Mouse (Mus musculus): ENCODE data around the gene Fat3. TPM values are rescaled to one million over a fixed set of nuclear protein-coding genes. Genes with fewer than 3 reads are reported as not detected.

Fat3 gene
- total RNA-seq (2021) = 1 to 10 TPM; 3.0 to 3.7 TPM

DNA sequence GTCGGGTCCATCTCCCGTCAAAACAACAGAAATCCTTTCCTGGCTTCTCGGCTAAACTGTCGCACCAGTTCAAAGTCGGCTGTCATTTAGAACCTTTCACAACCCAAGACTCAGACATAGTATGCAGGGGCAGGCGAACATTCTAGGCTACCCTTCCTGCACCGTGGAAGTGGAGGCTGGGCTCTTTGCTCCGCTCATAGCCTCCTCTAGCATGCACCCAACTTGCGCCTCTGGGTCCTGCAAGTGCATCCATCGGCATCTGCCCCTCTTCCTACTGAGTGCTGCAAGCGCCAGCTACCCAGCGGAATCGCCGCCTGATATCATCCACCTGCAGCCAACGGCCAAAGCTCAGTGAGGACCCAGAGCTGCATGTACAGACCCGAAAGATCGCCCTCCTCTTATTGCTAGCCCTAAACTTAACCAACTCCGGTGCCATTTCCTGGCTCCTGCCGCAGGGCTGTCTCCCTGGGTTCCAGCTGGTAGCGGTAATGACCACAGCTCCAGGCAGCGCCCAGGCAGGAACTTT is at the start of gene Fat3:
TSS of gene Fat3 (minus strand) at position 100 of the 526 bp plus-strand sequence.
- peak; percentile 9 for DNase-seq

DNA sequence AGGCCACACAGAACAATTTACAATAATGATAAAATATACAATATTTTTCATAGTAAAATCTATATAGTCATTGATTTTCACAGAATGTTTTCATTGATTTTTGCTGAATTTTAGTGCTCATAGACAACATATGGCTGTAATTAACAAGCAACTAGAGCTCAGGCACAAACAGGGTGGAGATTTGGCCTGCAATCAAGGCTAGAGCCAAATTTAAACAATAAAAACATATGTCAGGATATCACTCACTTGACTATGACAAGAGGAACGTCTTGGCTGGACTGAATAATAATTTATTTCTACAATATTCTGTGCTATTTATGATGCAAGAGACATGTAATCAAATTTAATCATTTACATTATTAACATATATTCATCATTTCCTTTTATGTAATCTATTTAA is 31.8 kb upstream of the Fat3 start:
- DNase-seq = no peak

DNA sequence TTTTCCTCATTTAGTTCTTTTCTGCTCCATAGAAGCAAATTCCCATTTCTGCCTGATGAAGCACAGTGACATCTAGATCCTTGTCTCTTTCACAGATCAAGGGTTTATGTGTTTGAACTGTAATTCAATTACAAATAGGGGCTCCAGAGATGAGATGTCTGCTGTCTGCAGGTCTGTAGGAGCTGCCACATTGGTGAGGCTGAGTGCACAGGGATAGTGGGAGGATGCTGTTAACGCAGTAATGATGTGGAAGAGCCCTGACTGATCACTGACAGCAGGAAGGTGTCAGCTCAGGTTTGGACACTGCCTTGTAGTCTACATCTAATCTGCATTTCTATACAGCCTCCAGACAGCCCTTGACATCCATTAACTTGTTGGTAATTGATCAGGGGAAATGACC is 16.5 kb upstream of the Fat3 start:
- no peak for DNase-seq

DNA sequence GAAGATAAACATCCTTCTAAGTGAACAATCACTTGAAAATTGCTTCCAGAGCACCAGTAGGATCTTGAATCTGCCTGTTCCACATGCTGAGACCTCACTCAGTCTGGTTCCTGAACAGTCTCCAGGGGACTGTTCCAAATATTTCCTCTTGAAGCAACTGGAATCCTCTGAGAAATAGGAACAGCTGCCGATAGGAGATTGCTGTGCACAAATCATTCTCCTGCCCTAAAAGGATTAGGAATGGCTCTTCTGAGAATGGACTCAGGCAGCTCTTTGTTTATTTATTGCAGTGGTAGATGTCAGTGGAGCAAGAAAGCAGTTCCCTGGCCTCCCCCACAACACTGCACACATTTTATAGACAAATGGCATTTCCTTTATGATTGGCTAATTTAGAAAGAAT is 10.9 kb upstream of the Fat3 start:
- DNase-seq = no peak

DNA sequence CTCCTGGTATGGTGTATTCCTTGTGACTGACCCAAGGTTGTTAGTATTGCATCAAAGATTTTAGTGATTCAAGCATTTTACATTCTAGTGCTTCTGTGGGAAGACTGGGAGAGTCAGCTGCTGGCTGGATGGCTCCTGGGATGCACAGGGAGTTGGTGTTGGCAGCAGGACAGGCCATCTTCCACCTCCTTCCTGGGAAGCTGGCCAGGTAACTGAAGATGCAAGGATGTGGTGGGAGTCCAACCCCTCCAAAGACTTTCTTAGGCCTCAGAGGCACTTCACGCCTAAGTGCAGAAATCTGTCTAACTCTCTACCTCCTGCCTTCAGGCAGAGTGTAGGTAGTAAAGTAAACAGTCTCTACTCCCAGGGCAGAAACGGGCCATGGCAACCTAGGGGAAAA is 2.7 kb upstream of the Fat3 start:
- no peak for DNase-seq

DNA sequence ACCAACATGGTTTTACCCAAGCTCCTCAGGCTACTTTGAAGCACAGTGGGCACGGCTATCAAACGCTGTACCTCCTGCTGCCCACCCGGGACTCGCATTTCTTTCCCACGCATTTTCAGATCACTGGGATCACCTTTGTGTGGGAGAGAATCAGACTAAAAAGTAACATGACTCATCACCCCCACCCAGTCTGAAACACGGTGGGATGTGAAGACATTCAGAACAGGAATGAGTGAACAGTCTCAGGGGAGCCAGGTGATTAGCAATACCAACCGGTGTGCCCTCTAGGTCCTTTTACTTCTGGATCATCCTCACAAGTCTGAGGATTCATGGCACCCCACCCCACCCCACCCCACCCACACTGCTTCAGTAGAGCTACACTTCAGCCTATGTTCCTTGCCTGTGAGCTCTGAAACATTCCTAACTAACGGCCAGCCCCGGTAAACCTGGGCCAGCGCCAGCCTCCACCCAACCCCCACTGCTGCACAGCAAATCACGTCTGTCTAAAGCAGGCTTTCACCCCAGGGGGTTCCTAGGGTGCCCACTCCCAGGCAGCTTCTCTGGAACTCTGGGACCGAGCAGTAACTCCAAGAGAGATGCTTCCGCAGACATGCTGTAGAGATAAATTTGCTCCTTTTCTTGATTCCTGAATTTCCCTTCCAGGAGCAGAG is 1.7 kb upstream of the Fat3 start:
- DNase-seq = peak; percentile 20

DNA sequence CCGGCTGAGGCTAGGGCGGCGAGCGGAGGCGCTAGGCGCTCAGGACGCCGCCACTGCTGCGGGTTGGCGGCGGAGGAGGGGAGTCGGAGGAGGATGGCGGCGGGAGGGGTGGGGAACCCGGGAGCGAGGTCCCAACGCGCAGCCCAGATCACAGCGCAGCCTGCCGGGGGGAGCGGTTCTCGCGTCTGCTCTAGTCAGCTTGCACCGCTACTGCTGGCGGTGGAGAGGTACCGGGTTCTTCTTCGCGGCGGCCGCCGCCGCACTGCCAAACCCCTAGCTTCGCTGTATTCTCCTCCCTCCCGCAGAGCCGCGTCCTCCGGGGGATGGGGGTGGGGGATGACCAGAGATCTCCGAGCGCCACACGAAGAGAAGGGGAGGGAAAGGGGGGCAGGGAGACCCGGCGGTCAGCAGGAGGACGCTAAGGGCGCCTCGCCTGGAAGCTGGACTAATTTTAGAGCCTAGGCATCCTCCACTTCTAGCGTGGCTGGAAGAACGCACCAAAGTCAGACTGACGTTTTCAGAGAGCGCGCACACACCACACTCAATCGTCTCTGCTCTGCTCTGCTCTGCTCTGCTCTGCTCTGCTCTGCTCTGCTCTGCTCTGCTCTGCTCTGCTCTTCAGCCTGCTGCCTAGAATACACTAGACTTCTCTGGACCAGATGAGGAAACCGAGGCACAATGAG is 1.0 kb upstream of the Fat3 start:
- DNase-seq = peak; percentile 73

DNA sequence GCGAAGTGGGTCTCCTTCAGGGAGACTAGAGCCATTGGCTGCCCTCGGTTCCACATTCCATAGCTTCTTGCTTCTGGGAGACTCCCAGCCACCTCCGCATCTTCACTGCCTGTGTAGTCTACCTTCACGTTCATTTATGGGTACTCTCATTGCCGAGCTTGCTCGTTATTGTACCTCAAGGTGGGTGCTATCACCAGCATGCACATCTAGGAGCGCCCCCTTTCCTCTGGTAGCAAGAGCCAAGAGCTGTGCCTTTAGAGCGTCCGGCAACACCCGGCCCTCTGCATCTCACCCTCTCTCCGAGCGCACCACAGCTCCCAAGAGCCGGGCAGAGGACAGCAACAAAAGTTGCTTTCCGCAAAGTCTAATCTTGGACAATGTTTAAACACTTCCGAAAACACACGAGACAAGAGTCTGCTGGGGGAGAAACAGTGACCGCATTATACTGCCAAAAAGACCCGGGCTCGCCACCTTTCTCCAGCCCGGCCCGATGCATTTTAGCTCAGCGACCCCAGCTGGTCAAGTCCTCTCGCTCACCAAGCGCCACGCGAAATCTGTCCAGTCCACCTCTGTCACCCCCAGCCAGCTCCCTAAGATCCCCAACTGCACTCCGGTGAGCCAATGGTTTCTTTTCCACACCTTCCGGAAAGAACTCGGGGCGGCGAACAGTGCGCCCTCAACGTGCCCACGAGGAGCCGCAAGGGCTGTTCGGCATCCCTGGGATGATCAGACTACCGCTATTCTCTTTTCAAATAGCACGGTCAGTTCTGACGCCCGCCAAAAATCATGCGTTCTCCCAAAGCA is 501 bp downstream of the Fat3 start:
- peak; percentile 55 for DNase-seq

DNA sequence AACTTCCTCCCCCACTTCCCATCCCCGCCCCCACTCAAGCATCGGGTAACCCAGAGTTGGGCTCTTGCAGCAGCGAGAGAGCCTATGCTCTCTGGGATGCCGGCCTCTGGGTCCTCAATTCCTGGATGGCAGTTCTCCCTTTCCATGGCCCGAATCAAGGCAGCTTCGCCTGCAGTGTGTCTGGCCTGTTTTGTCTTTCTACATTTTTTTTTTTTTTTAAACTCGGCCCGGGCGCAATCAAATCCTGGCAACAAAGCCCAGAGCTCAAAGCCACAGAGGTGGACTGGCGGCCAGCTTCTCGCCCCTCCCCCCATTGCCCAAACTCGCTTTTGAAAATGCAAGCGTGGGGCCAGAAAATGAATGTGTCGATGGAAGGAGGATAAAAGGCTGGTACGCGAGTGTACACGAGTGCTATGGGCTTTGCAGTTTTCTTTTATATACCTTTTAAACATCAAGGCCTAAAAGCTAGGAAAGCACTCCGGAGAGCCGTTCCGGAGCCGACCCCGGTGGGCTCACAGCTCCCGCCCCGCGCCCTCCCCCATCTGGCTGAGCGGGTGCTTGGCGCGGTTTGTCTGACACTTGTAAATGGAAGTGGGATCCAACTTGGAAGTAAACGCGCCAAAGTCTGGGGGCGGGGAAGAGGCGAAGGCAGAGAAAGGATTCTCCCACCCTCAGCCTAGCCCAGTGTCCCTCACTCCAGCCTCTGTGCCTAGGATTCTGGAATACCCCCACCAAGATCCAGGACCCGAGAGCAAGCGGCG is 1.3 kb downstream of the Fat3 start:
- peak; percentile 35 for DNase-seq

DNA sequence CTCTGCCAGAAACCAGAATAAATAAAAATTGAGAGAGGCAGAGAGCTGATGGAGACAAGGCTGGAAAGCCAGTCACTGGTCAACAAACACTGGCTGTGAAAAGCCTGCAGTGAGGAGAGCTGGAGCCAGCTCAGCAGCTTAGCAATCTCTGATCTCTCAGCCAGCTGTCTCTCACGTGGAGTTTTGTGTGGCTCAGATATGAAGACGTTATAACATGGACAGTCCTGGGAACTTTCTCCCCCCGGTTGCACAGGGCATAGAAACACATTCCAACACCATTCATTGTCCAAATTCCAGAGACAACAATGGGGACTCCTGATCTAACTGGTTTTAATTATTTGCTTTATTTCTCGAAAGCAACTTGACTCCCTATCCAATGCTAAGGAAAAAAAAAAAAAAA is 2.2 kb downstream of the Fat3 start:
- DNase-seq = no peak

DNA sequence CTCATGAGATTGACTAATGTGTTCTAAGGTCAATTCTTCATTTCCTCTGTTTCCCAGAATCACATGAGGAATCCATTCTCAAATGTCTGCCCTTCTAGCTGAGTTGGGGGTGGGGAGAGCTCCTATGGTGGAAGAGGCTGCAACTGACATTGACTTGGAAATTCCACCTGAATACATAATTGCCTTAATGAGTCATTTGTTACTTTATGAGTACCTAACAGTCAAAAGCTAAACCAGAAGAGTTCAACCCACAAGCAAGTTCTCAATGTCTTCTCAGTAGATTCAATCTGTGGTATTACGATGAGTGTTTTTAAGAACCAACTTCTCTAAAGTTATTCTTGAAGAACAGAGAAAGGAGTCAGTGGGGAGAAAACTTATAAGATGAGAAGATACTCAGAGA is 3.7 kb downstream of the Fat3 start:
- DNase-seq = no peak

DNA sequence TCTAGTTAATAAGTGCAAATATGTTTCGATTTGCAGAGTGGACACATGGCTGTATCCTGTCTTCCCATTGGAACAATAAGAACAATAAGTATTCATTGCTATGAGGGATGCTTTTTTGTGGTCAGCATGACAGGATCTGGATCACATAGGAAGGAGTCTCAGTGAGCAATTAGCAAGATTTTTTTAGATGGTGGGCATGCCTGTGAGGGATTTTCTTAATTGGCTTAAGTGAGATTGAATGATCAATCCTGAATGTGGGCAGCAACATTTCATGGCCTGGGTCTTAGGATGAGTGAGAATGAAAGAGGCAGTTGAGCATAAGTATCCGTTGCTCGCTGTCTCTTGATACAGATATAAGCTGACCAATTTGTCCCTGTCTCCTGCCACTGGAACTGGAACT is 4.8 kb downstream of the Fat3 start:
- no peak for DNase-seq

DNA sequence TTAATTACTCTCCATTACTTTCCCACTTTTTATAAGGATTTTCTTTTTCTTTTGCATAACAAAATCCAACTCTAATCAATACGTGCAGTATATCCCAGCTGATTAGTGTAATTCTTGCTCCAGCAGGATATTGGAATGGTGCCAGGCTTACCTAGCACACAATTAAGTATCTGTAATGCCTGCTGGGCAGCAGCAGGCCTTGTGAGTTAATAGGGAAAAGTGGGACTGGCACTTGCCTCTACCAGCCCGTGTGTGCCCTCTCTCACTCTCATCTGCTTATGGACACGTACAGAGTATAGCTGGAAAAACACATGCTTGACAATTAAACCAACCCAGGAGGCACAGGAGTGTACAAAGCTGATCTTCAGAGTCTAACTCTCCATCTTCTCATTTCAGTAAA is 11.4 kb downstream of the Fat3 start:
- no peak for DNase-seq

DNA sequence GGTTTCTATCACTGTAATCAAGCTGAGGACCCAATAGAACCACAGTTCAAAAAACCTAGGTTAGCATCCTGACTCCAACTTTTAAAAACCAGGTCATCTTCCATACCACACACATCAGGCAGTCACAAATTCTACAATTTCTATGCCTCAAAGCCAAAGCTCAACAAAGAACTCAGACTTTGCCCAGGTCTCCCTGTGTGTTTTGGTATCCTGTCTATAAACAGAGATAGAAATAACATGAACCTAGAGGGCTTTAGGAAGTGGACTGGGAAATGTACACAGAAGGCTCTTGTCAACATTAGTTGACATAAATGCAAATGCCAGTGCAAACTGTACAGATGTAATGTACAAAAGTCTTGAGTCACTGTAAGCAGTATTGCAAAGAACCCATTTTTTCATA is 13.5 kb downstream of the Fat3 start:
- DNase-seq = no peak

DNA sequence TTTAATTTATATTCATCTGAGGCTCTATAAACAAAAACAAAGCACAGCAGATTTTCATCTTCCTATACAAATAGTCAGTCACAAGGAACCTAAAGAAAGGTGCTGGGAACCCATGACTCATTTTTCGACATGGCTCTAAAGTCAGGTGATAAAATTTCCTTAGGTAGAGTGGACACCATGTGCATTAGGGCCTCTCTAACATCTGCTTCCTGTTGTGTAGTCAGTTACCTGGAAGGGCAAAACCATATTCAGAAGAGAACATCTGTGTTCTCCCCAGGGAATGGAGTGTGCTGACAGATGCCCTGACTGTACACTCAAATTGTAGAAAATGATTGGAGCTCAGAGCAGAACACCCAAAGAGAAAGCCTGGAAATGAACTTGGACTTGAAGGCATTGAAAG is 14.9 kb downstream of the Fat3 start:
- no peak for DNase-seq

DNA sequence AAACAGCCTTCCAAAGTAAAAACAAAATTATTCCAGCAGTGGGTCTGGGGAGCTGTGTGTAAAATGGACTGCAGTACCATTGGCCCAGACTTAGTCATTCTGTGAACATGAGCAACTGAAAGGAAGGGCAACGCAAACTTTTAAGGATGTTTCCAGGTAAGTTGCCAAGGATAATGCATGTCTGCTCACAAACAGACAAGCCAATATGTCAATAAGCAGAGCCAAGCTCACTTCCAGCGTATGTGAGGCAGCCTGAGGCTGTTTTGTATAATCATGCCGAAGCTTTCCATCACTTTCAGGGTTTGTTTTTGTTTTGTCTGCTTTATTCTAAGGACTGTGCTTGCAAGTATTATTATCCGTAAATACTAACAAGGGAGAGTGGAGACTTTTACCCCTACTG is 15.9 kb downstream of the Fat3 start:
- no peak for DNase-seq

DNA sequence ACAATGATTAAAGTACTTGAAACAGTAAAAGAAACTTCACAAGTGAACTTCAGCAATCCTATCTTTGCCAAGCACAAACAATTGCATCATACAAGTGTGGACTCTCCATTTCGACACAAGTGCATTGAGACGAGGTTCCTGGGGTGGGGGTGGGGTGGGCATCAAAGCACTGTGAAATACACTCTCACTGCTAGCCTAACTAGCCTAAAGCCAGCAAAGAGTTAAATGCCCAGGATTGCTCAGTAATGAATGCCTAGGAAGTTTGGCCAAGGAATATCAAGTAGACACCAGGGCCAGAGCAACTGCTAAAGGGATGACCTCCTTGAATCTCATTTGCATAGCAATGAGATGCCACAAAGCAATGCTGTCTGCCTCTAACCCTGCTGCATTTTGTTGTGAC is 16.3 kb downstream of the Fat3 start:
- DNase-seq = no peak

DNA sequence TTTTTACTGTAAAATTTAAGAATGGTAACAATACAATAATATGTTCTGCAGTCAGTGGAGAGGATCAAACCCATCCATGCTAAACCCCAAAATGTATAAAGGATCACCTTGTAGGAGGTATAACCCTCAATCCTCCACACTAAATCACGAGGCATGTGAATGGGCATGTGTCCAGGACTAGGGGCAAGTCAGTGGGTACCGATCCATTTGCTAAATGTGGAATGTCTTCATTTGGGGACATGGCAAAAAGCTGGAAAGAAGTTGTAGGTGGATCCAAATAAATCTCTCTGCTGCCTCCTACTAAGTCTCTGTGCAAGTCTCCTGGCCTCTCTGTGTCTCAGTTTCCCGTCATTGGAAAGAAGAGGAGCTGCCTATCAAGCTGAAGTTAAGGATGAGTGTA is 39.6 kb downstream of the Fat3 start:
- DNase-seq = no peak

DNA sequence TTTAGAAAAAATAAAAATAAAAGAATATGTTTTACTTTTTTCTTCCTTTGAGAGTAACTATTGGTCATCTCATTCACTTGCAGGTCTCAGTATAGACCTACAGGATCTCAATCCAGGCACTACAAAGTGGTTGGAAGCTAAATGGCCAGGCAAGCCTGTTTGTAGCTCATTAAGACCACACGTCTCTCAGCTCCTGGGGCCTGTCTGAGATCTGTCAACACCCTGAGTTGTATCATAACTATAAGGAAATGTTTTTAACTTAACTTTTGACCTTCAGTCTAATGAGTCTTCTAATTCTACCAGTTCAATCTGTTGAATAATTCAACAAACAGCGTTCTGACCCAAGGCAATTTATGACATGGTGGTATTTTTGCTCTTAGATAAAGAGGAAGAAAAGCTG is 40.5 kb downstream of the Fat3 start:
- no peak for DNase-seq

DNA sequence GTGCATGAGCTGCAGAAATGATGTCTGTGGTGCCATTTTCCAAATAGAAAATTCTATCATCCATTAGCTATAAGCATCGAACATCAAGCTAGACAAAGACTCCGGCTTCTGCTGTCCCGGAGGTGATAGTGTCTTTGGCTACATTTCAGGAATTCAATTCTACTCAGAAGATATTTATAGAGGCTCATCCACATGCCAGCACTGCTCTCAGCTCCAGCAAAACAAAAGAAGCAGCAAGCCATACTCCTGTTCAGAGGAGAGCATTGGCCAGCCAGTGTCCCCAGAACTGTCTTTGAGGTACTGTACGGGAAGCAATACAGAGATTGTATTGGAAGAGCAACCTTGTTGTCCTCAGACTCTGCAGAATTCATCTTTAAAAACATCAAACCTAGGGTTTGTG is 59.2 kb downstream of the Fat3 start:
- DNase-seq = peak; percentile 18

DNA sequence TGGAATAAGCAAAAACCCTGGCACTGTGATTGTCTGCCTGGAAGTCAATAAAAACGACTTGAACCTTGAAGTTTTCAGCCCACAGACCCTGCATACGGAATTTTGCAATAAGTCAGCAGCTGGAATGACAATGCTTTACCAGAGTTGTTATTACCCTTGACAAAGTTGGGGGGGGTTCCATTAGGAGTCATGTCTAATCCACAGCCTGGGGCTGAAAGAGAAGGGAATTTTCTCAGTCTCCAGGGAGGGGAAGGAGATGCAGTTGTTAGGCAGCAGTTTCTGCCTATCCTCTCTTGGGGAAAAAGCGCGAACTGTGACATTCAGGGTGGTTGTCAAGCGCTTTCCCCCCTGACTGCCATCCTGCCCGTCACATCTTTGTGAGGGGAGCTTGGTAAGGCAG is 60.4 kb downstream of the Fat3 start:
- no peak for DNase-seq

DNA sequence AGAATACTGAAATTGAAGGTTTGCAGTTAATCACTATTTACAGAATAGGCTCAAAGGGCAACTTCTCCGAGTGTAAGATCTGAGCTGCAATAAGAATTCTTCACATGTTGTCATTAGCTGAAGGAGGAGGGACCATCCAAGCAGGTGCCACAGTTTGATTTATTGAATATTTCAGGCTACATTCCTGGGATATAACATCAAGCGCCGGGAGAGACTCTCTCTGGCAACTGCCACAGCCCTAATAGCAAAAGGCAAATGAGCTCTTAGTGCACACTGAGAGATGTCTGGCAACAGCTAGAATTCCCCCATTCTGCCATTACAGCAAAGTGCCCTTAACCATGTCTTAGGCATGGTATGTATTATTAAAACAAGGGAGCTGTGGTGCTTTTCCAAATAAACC is 61.1 kb downstream of the Fat3 start:
- DNase-seq = no peak

DNA sequence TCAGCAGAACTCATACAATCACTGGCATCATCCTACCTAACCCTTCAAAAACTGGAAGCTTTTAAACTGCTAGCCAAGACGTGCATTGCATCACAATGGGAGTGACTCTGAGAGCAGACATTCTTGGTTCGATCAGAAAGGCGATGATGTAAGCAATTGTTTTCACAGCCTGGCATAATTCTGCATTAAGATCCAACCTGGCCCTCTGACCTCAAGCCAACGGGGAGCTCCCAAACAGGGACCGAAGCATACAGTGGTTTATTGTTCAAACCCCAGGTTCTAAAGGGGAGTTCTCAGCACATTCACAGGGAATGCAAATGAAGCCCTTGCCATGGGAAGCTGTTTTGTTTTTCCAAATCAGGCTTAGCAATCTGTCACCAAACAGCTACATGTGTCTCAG is 63.3 kb downstream of the Fat3 start:
- DNase-seq = no peak
